ENCODE assay signal across 11 mouse cellular contexts in genomic region chr7:110973450-110973849, GRCm38 (mm10).
"Had no signal": no experiment of that assay in that cellular context is flagged by ENCODE, and none has a peak within 500 bp of the region (broad histone marks: within the 10 kb centered on the region; RNA-seq: fewer than 3 reads in every experiment).

No protein-coding gene starts in this region.

- ATAC-seq: lung, postnatal 0 days; midbrain, embryonic 15.5 days had no signal

- H3K4me2 ChIP-seq: liver, embryonic 11.5 days; liver, embryonic 15.5 days; midbrain, embryonic 15.5 days; neural tube, embryonic 12.5 days had no signal

- DNase-seq: lung, adult 2 months; lung, postnatal 36 days; thymus, adult 2 months; thymus, postnatal 25 days had no signal

- H3K27me3 ChIP-seq: liver, embryonic 15.5 days; midbrain, embryonic 15.5 days; neural tube, embryonic 12.5 days had no signal

- H3K4me3 ChIP-seq: left cerebral cortex, adult 2 months; limb, embryonic 10.5 days; liver, embryonic 15.5 days; midbrain, embryonic 15.5 days; neural tube, embryonic 12.5 days had no signal

- H3K9ac ChIP-seq: liver, embryonic 15.5 days; midbrain, embryonic 15.5 days; neural tube, embryonic 12.5 days had no signal

- H3K27ac ChIP-seq: left cerebral cortex, adult 2 months; limb, embryonic 10.5 days; liver, embryonic 15.5 days; midbrain, embryonic 15.5 days; neural tube, embryonic 12.5 days had no signal

- H3K9me3 ChIP-seq: limb, embryonic 10.5 days; liver, embryonic 15.5 days; midbrain, embryonic 15.5 days; neural tube, embryonic 12.5 days had no signal

- H3K4me1 ChIP-seq: limb, embryonic 10.5 days; midbrain, embryonic 15.5 days; neural tube, embryonic 12.5 days had no signal

- H3K36me3 ChIP-seq: limb, embryonic 10.5 days; liver, embryonic 15.5 days; midbrain, embryonic 15.5 days; neural tube, embryonic 12.5 days had no signal
